8 mouse cellular contexts compared by ENCODE assay signal in the genomic region with DNA sequence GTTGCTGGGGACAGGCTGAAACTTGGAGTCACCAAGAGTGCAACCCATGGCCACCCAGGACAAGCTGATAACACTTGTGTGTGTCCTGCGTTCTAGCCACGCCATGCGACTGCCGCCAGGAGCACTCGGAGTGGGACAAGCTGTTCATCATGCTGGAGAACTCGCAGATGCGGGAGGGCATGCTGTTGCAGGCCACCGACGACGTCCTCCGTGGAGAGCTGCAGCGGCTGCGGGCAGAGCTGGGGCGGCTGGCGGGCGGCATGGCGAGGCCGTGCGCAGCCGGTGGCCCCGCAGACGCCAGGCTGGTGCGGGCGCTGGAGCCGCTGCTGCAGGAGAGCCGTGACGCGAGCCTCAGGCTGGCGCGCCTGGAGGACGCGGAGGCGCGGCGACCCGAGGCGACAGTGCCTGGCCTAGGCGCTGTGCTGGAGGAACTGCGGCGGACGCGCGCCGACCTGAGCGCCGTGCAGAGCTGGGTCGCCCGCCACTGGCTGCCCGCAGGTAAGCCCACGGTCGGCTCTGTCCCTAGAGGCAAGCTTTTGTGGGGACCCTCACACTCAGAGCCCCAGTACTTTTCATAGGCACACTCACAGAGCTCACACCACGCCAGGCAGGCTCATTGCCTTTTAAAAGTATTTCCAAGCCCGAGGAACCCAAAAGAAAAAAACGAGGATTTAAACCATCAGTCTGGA. TPM values are rescaled to one million over a fixed set of nuclear protein-coding genes. Genes with fewer than 3 reads are reported as not detected.
A peak's percentile ranks its signal among the peaks of the same experiment; 100 is the strongest.
DNase-seq lines count a peak whose midpoint lies in the region; ATAC-seq and TF ChIP-seq lines count a peak whose summit lies in the region.

No protein-coding gene starts in this region.

- ATAC-seq in forebrain, embryonic 15.5 days (replicated peaks), result peak; percentile 92
- peak; percentile 90 for ATAC-seq in hindbrain, embryonic 11.5 days (ENCODE audit: low FRiP score)
- peak; percentile 88 for ATAC-seq in midbrain, embryonic 11.5 days (ENCODE audit: low FRiP score)
- no peak for ATAC-seq in megakaryocyte-erythroid progenitor cell, adult 5-6 weeks (replicated peaks; ENCODE audit: low FRiP score, low TSS enrichment, poor library complexity, severe bottlenecking)

- peak overlapping the region; percentile 62 for H3K9ac ChIP-seq in forebrain, embryonic 15.5 days (replicated peaks)
- peak overlapping the region; percentile 66 for H3K9ac ChIP-seq in hindbrain, embryonic 11.5 days (ENCODE audit: low read depth, low read length)
- H3K9ac ChIP-seq in midbrain, embryonic 11.5 days (ENCODE audit: low read length), result peak overlapping the region; percentile 76

- DNase-seq in adrenal gland, adult 2 months, result peak; percentile 68
- peak; percentile 72 for DNase-seq in hindbrain, embryonic 11.5 days (ENCODE audit: low spot score)
- DNase-seq in left cerebral cortex, postnatal 14 days (ENCODE audit: low spot score in 2 of 2), result peak; percentile 26 to 33
- DNase-seq in midbrain, embryonic 11.5 days (ENCODE audit: low spot score, missing footprints), result peak; percentile 97

- TF ChIP-seq CTCF in C2C12 (IDR thresholded peaks at IDR 0.05; ENCODE audit: control insufficient read depth, insufficient read depth, insufficient read length), result no peak
- no peak for TF ChIP-seq CTCF in small intestine, adult 2 months (IDR thresholded peaks at IDR 0.05; ENCODE audit: extremely low read depth, insufficient read length, insufficient replicate concordance, low read depth, low read length)

- intact Hi-C loops in left cerebral cortex, postnatal 14 days (cut with DNase I), result loop anchor here (5.0 kb wide), 1 partner anchor 208 kb away; no protein-coding TSS in a partner anchor

- H3K27me3 ChIP-seq in C2C12 (ENCODE audit: control insufficient read depth, insufficient read depth, insufficient read length), result no peaks in the 10 kb centered on the region
- H3K27me3 ChIP-seq in forebrain, embryonic 15.5 days, result no peaks in the 10 kb centered on the region
- 0 out of 2 replicates have a peak, but pooled peaks cover 2% of the 10 kb centered on the region for H3K27me3 ChIP-seq in hindbrain, embryonic 11.5 days (ENCODE audit: control insufficient read depth, insufficient read depth, low read length)
- no peaks in the 10 kb centered on the region; the same call in 1 of the 2 replicates for H3K27me3 ChIP-seq in midbrain, embryonic 11.5 days (ENCODE audit: control insufficient read depth, insufficient read depth, low read length)
- H3K27me3 ChIP-seq in small intestine, adult 2 months (ENCODE audit: control insufficient read depth, insufficient read depth, low read length), result peaks cover 8% of the 10 kb centered on the region; the same call in 1 of the 2 replicates

- H3ac ChIP-seq in C2C12 (ENCODE audit: control insufficient read depth, insufficient read length, low read depth), result peak overlapping the region; percentile 1

- H3K9me3 ChIP-seq in forebrain, embryonic 15.5 days, result no peaks in the 10 kb centered on the region
- no peaks in the 10 kb centered on the region for H3K9me3 ChIP-seq in hindbrain, embryonic 11.5 days (ENCODE audit: control insufficient read depth, low read length)
- H3K9me3 ChIP-seq in midbrain, embryonic 11.5 days (ENCODE audit: control insufficient read depth, low read length), result no peaks in the 10 kb centered on the region

- peaks cover 6% of the 10 kb centered on the region for H3K4me1 ChIP-seq in forebrain, embryonic 15.5 days
- H3K4me1 ChIP-seq in hindbrain, embryonic 11.5 days (replicated peaks; ENCODE audit: control insufficient read depth, insufficient read depth, low read length), result no peaks in the 10 kb centered on the region; the same call in 1 of the 2 replicates
- peaks cover 4% of the 10 kb centered on the region; the same call in 1 of the 2 replicates for H3K4me1 ChIP-seq in midbrain, embryonic 11.5 days (ENCODE audit: control insufficient read depth, insufficient read depth, low read length)
- 0 out of 2 replicates have a peak, but pooled peaks cover 3% of the 10 kb centered on the region for H3K4me1 ChIP-seq in small intestine, adult 2 months (ENCODE audit: control insufficient read depth, insufficient read depth, insufficient read length, low read length)

- H3K36me3 ChIP-seq in C2C12 (ENCODE audit: control insufficient read depth, insufficient read depth), result no peaks in the 10 kb centered on the region
- no peaks in the 10 kb centered on the region for H3K36me3 ChIP-seq in forebrain, embryonic 15.5 days
- no peaks in the 10 kb centered on the region for H3K36me3 ChIP-seq in hindbrain, embryonic 11.5 days (ENCODE audit: control insufficient read depth, insufficient read depth, low read length)
- H3K36me3 ChIP-seq in midbrain, embryonic 11.5 days (ENCODE audit: control insufficient read depth, insufficient read depth, low read length), result no peaks in the 10 kb centered on the region
- H3K36me3 ChIP-seq in small intestine, adult 2 months (ENCODE audit: control insufficient read depth, insufficient read depth, low read length), result no peaks in the 10 kb centered on the region

- no peaks in the 10 kb centered on the region for H3K79me3 ChIP-seq in C2C12 (ENCODE audit: low read depth)

- TF ChIP-seq POLR2A in small intestine, adult 2 months (IDR thresholded peaks at IDR 0.05; ENCODE audit: low read depth, low read length), result no peak

- H3K27ac ChIP-seq in forebrain, embryonic 15.5 days (replicated peaks), result peak overlapping the region; percentile 24
- 0 out of 2 replicates have a peak overlapping the region, but pooled peaks have one; percentile 51 for H3K27ac ChIP-seq in hindbrain, embryonic 11.5 days (ENCODE audit: low read depth, low read length)
- no peak overlapping the region for H3K27ac ChIP-seq in midbrain, embryonic 11.5 days (ENCODE audit: low read depth, low read length)
- H3K27ac ChIP-seq in small intestine, adult 2 months (ENCODE audit: insufficient read depth, low read depth, low read length), result peak overlapping the region; percentile 29; the same call in 1 of the 2 replicates

- H3K4me3 ChIP-seq in C2C12 (ENCODE audit: insufficient read depth, poor library complexity, severe bottlenecking), result no peak overlapping the region
- peak overlapping the region; percentile 53 for H3K4me3 ChIP-seq in forebrain, embryonic 15.5 days
- H3K4me3 ChIP-seq in hindbrain, embryonic 11.5 days (ENCODE audit: low read depth, low read length), result peak overlapping the region; percentile 57
- peak overlapping the region; percentile 46 for H3K4me3 ChIP-seq in midbrain, embryonic 11.5 days (ENCODE audit: low read depth, low read length)
- peak overlapping the region; percentile 61 for H3K4me3 ChIP-seq in small intestine, adult 2 months (ENCODE audit: low read depth, low read length)

- WGBS in forebrain, embryonic 15.5 days, result under 1% methylated on average over 54 of the region's 54 CpGs
- WGBS in hindbrain, embryonic 11.5 days, result 0% methylated on average over 46 of the region's 54 CpGs
- 0% methylated on average over 54 of the region's 54 CpGs for WGBS in midbrain, embryonic 11.5 days
- WGBS in small intestine, adult 2 months, result 2% methylated on average over 54 of the region's 54 CpGs

- H3K4me2 ChIP-seq in forebrain, embryonic 15.5 days (replicated peaks), result peak overlapping the region; percentile 87
- peak overlapping the region; percentile 92 for H3K4me2 ChIP-seq in hindbrain, embryonic 11.5 days (replicated peaks; ENCODE audit: low read depth, low read length)
- peak overlapping the region; percentile 80 for H3K4me2 ChIP-seq in midbrain, embryonic 11.5 days

- H3K79me2 ChIP-seq in C2C12 (ENCODE audit: control insufficient read depth, insufficient read depth), result no peaks in the 10 kb centered on the region

TF ChIP-seq in C2C12, 6 proteins besides CTCF, POLR2A, EP300 and RAD21:
- TF ChIP-seq FOSL1 (IDR thresholded peaks at IDR 0.05; ENCODE audit: insufficient read depth, low read length, poor library complexity, severe bottlenecking), result no peak
- TF ChIP-seq MYOG (IDR thresholded peaks at IDR 0.05; ENCODE audit: control insufficient read depth, extremely low read depth, insufficient read length), result no peak
- no peak for TF ChIP-seq USF1 (IDR thresholded peaks at IDR 0.05; ENCODE audit: low read depth)
- no peak for TF ChIP-seq MAX (IDR thresholded peaks at IDR 0.05)
- TF ChIP-seq MYOD1 (IDR thresholded peaks at IDR 0.05; ENCODE audit: control insufficient read depth, insufficient read length, low read depth), result no peak
- TF ChIP-seq CEBPB (IDR thresholded peaks at IDR 0.05; ENCODE audit: low read depth), result no peak

RNA-seq across cellular contexts. Expression of gene Ptx3, which starts 1.0 kb away (rescaled TPM):
- 0.06 TPM for polyA plus RNA-seq in C2C12 (2012; fragmentation: generic; extraction: Trizol)
- total RNA-seq in adrenal gland, adult 2 months (2021), result under 1 TPM; 0.14 to 0.20 TPM
- polyA plus RNA-seq in adrenal gland, adult 2 months (2012; rRNA removed), result 0.12 TPM in 1 of 2 replicates, not detected in the other
- polyA plus RNA-seq in forebrain, embryonic 15.5 days (2015; fragmentation: Nextera tagmentation; extraction: Ambion mirVana), result 19.3 and 21.9 TPM in 2 replicates
- 38.9 and 39.0 TPM in 2 replicates for polyA plus RNA-seq in hindbrain, embryonic 11.5 days (2014; fragmentation: Nextera tagmentation; extraction: Ambion mirVana)
- total RNA-seq in left cerebral cortex, postnatal 14 days (2021), result under 1 TPM; 0.55 to 0.74 TPM
- 29.1 and 31.5 TPM in 2 replicates for polyA plus RNA-seq in midbrain, embryonic 11.5 days (2014; fragmentation: Nextera tagmentation; extraction: Ambion mirVana)
- polyA plus RNA-seq in small intestine, adult 2 months (2012; rRNA removed), result 0.20 and 0.49 TPM in 2 replicates
- total RNA-seq in megakaryocyte-erythroid progenitor cell, adult 5-6 weeks (2014; fragmentation: Nextera tagmentation), result not detected in 2 replicates
- not detected in 2 replicates for total RNA-seq in megakaryocyte-erythroid progenitor cell, adult 5-6 weeks (2017)

Comparison
In these comparisons a context has a peak if more than half of its experiments do, and no peak if none do; other contexts are left out.
1. DNase-seq: peak in every context shown above with its lines; median percentile 97 in midbrain, embryonic 11.5 days; 72 in hindbrain, embryonic 11.5 days; 68 in adrenal gland, adult 2 months; 30 in left cerebral cortex, postnatal 14 days.
2. RNA of gene Ptx3, which starts 1.0 kb away (polyA plus RNA-seq): 38.9 to 39.0 TPM in hindbrain, embryonic 11.5 days, 29.1 to 31.5 TPM in midbrain, embryonic 11.5 days and 19.3 to 21.9 TPM in forebrain, embryonic 15.5 days; 0.20 to 0.49 TPM in small intestine, adult 2 months, 0.12 TPM in adrenal gland, adult 2 months and 0.06 TPM in C2C12 (single experiment); every median in the first group is over 10 times any median in the second.
3. Peak in every context shown above with its lines, with median percentiles within 50 percentile points of each other: H3K4me2 ChIP-seq and H3K9ac ChIP-seq.